Mouse (Mus musculus) heart, embryonic 15.5 days (tissue): ENCODE data around the gene Fstl5. TPM values are rescaled to one million over a fixed set of nuclear protein-coding genes. Genes with fewer than 3 reads are reported as not detected.

Experiments used
- ATAC-seq: fragments of 200-750 bp; cut with Nextera tagmentation; replicated peaks from 2 replicates; pipeline ENCODE4 v1.8.0; 2017; ENCODE audit warnings: low read depth, moderate TSS enrichment; ENCODE audit not compliant: insufficient number of reproducible peaks, insufficient read depth, low FRiP score
- H3K27ac ChIP-seq: fragments of 300-500 bp; sonication (generic); 2 replicates; pipeline ENCODE4 v1.5.1; 2015; ENCODE audit warnings: mild to moderate bottlenecking, inconsistent platforms
- H3K27me3 ChIP-seq: fragments of 300-500 bp; sonication (generic); 2 replicates; pipeline ENCODE4 v1.6.1; 2015; ENCODE audit warnings: inconsistent platforms
- H3K36me3 ChIP-seq: fragments of 300-500 bp; sonication (generic); 2 replicates; pipeline ENCODE4 v1.6.1; 2015; ENCODE audit warnings: mild to moderate bottlenecking, inconsistent platforms
- H3K4me1 ChIP-seq: fragments of 300-500 bp; sonication (generic); replicated peaks from 2 replicates; pipeline ENCODE4 v1.6.1; 2015; ENCODE audit warnings: inconsistent platforms
- H3K4me2 ChIP-seq: fragments of 300-500 bp; sonication (generic); 2 replicates; pipeline ENCODE4 v1.6.1; 2015; ENCODE audit warnings: inconsistent platforms, mild to moderate bottlenecking, moderate library complexity
- H3K4me3 ChIP-seq: fragments of 300-500 bp; sonication (generic); 2 replicates; pipeline ENCODE4 v1.5.1; 2015; ENCODE audit warnings: mild to moderate bottlenecking, inconsistent platforms
- H3K9ac ChIP-seq: fragments of 300-500 bp; sonication (generic); 2 replicates; pipeline ENCODE4 v1.6.1; 2015; ENCODE audit warnings: mild to moderate bottlenecking, inconsistent platforms
- H3K9me3 ChIP-seq: fragments of 300-500 bp; sonication (generic); replicated peaks from 2 replicates; pipeline ENCODE4 v1.6.1; 2016; ENCODE audit warnings: inconsistent platforms
- WGBS: fragments of 180-500 bp; shearing (Covaris S2); methylation state at CpG from one replicate; pipeline ENCODE4 v1.1.7; 2015; ENCODE audit warnings: mixed read lengths; 5-methylcytosine and 5-hydroxymethylcytosine counted together
- polyA plus RNA-seq: library from polyadenylated mRNA; unstranded; fragments of >200 nt; fragmentation: Nextera tagmentation; extraction: Ambion mirVana; gene quantifications from 2 replicates; pipeline ENCODE4 v1.2.1, GENCODE M21; 2015

Gene Fstl5
- polyA plus RNA-seq = 0.08 and 0.58 TPM in 2 replicates

GRCm38 (mm10) chr3:76074060-76074707, at the start of gene Fstl5:
Gene Fstl5 (plus strand): TSS chr3:76074270.
- H3K4me3 ChIP-seq = peak within 1 kb of the TSS; percentile 42
- H3K9ac ChIP-seq = no peak within 1 kb of the TSS
- H3K36me3 ChIP-seq = no peaks in the 10 kb centered on the region
- no peaks in the 10 kb centered on the region for H3K9me3 ChIP-seq
- peak within 1 kb of the TSS; percentile 65 for H3K4me2 ChIP-seq
- peaks cover 4% of the 10 kb centered on the region; the same call in 1 of the 2 replicates for H3K4me1 ChIP-seq
- WGBS = under 1% methylated on average over 28 of the region's 28 CpGs
- no peak within 1 kb of the TSS for H3K27ac ChIP-seq
- ATAC-seq = no peak
- peaks cover 6% of the 10 kb centered on the region; the same call in 1 of the 2 replicates for H3K27me3 ChIP-seq

- Histone ChIP-seq H3K27ac (no peak overlapping the region), H3K4me1 (no peaks in the 10 kb centered on the region), H3K4me3 (no peak overlapping the region), H3K9ac (no peak overlapping the region), H3K36me3 (no peaks in the 10 kb centered on the region), H3K27me3 (no peaks in the 10 kb centered on the region), H3K4me2 (no peak overlapping the region), H3K9me3 (no peaks in the 10 kb centered on the region)
- no peak for ATAC-seq
These were observed 48.5 kb upstream of the Fstl5 start for GRCm38 (mm10) chr3:76025523-76025922.

- no peak overlapping the region for H3K4me3 ChIP-seq
- H3K27me3 ChIP-seq = no peaks in the 10 kb centered on the region
- H3K4me1 ChIP-seq = no peaks in the 10 kb centered on the region
- H3K36me3 ChIP-seq = no peaks in the 10 kb centered on the region
- no peak overlapping the region for H3K4me2 ChIP-seq
- no peak overlapping the region for H3K9ac ChIP-seq
- H3K9me3 ChIP-seq = no peaks in the 10 kb centered on the region
- no peak overlapping the region for H3K27ac ChIP-seq
- 56% methylated on average over 3 of the region's 3 CpGs for WGBS
- no peak for ATAC-seq
These were observed 22.9 kb upstream of the Fstl5 start for GRCm38 (mm10) chr3:76051124-76051523.

- H3K4me3 ChIP-seq = no peak overlapping the region
- no peaks in the 10 kb centered on the region for H3K4me1 ChIP-seq
- H3K9me3 ChIP-seq = no peaks in the 10 kb centered on the region
- H3K4me2 ChIP-seq = no peak overlapping the region
- no peaks in the 10 kb centered on the region for H3K27me3 ChIP-seq
- ATAC-seq = no peak
- H3K36me3 ChIP-seq = no peaks in the 10 kb centered on the region
- 80% methylated on average over 1 of the region's 1 CpGs for WGBS
- H3K27ac ChIP-seq = no peak overlapping the region
- no peak overlapping the region for H3K9ac ChIP-seq
These were observed 12.1 kb upstream of the Fstl5 start for GRCm38 (mm10) chr3:76061996-76062395.

GRCm38 (mm10) chr3:76067920-76068319, 6.2 kb upstream of the Fstl5 start:
- no peaks in the 10 kb centered on the region for H3K9me3 ChIP-seq
- H3K4me1 ChIP-seq = no peaks in the 10 kb centered on the region
- no peak overlapping the region for H3K4me2 ChIP-seq
- H3K27ac ChIP-seq = no peak overlapping the region
- H3K36me3 ChIP-seq = no peaks in the 10 kb centered on the region
- no peaks in the 10 kb centered on the region for H3K27me3 ChIP-seq
- WGBS = 5% methylated on average over 3 of the region's 3 CpGs
- H3K9ac ChIP-seq = no peak overlapping the region
- no peak overlapping the region for H3K4me3 ChIP-seq
- no peak for ATAC-seq

- Histone ChIP-seq H3K4me2 (no peak overlapping the region), H3K27ac (no peak overlapping the region), H3K4me1 (peaks cover 4% of the 10 kb centered on the region; the same call in 1 of the 2 replicates), H3K9me3 (no peaks in the 10 kb centered on the region), H3K9ac (no peak overlapping the region), H3K4me3 (no peak overlapping the region), H3K36me3 (no peaks in the 10 kb centered on the region), H3K27me3 (peaks cover 6% of the 10 kb centered on the region; the same call in 1 of the 2 replicates)
- ATAC-seq = no peak
- 86% methylated on average over 7 of the region's 7 CpGs for WGBS
These were observed 1.2 kb upstream of the Fstl5 start for GRCm38 (mm10) chr3:76072826-76073225.

- no peak overlapping the region for H3K27ac ChIP-seq
- no peaks in the 10 kb centered on the region for H3K4me1 ChIP-seq
- H3K4me3 ChIP-seq = no peak overlapping the region
- ATAC-seq = no peak
- 77% methylated on average over 1 of the region's 1 CpGs for WGBS
- no peaks in the 10 kb centered on the region for H3K9me3 ChIP-seq
- H3K4me2 ChIP-seq = no peak overlapping the region
- no peaks in the 10 kb centered on the region for H3K27me3 ChIP-seq
- no peak overlapping the region for H3K9ac ChIP-seq
- no peaks in the 10 kb centered on the region for H3K36me3 ChIP-seq
These were observed 66.4 kb downstream of the Fstl5 start for GRCm38 (mm10) chr3:76140445-76140844.

GRCm38 (mm10) chr3:76147846-76148245, 73.8 kb downstream of the Fstl5 start:
- 84% methylated on average over 11 of the region's 11 CpGs for WGBS
- H3K27ac ChIP-seq = no peak overlapping the region
- no peak overlapping the region for H3K9ac ChIP-seq
- H3K4me3 ChIP-seq = no peak overlapping the region
- no peaks in the 10 kb centered on the region for H3K9me3 ChIP-seq
- no peaks in the 10 kb centered on the region for H3K4me1 ChIP-seq
- H3K4me2 ChIP-seq = no peak overlapping the region
- no peaks in the 10 kb centered on the region for H3K27me3 ChIP-seq
- H3K36me3 ChIP-seq = no peaks in the 10 kb centered on the region
- no peak for ATAC-seq

GRCm38 (mm10) chr3:76238834-76239233, 164.8 kb downstream of the Fstl5 start:
- Histone ChIP-seq H3K9me3 (no peaks in the 10 kb centered on the region), H3K4me3 (no peak overlapping the region), H3K9ac (no peak overlapping the region), H3K27me3 (no peaks in the 10 kb centered on the region), H3K4me1 (no peaks in the 10 kb centered on the region), H3K4me2 (no peak overlapping the region), H3K36me3 (no peaks in the 10 kb centered on the region), H3K27ac (no peak overlapping the region)
- 86% methylated on average over 2 of the region's 2 CpGs for WGBS
- no peak for ATAC-seq

- 85% methylated on average over 1 of the region's 1 CpGs for WGBS
- Histone ChIP-seq H3K4me2 (no peak overlapping the region), H3K4me1 (no peaks in the 10 kb centered on the region), H3K27ac (no peak overlapping the region), H3K9me3 (no peaks in the 10 kb centered on the region), H3K4me3 (no peak overlapping the region), H3K36me3 (no peaks in the 10 kb centered on the region), H3K27me3 (no peaks in the 10 kb centered on the region), H3K9ac (no peak overlapping the region)
- no peak for ATAC-seq
These were observed 177.3 kb downstream of the Fstl5 start for GRCm38 (mm10) chr3:76251385-76251784.

GRCm38 (mm10) chr3:76292993-76293392, 218.9 kb downstream of the Fstl5 start:
- no peaks in the 10 kb centered on the region for H3K36me3 ChIP-seq
- H3K4me3 ChIP-seq = no peak overlapping the region
- H3K9ac ChIP-seq = no peak overlapping the region
- no peak for ATAC-seq
- no peak overlapping the region for H3K4me2 ChIP-seq
- no peaks in the 10 kb centered on the region for H3K4me1 ChIP-seq
- no peaks in the 10 kb centered on the region for H3K27me3 ChIP-seq
- no peaks in the 10 kb centered on the region for H3K9me3 ChIP-seq
- 56% methylated on average over 1 of the region's 1 CpGs for WGBS
- H3K27ac ChIP-seq = no peak overlapping the region

GRCm38 (mm10) chr3:76294394-76294793, 220.3 kb downstream of the Fstl5 start:
- Histone ChIP-seq H3K4me3 (no peak overlapping the region), H3K9ac (no peak overlapping the region), H3K36me3 (no peaks in the 10 kb centered on the region), H3K27ac (no peak overlapping the region), H3K27me3 (no peaks in the 10 kb centered on the region), H3K4me1 (no peaks in the 10 kb centered on the region), H3K4me2 (no peak overlapping the region), H3K9me3 (no peaks in the 10 kb centered on the region)
- ATAC-seq = no peak
- 40% methylated on average over 1 of the region's 1 CpGs for WGBS
